Mouse (Mus musculus) embryonic facial prominence, embryonic 12.5 days (tissue): ENCODE data around the gene Fam117a. TPM values are rescaled to one million over a fixed set of nuclear protein-coding genes. Genes with fewer than 3 reads are reported as not detected.
A peak's percentile ranks its signal among the peaks of the same experiment; 100 is the strongest.

Experiments
- ATAC-seq: fragments of 200-750 bp; cut with Nextera tagmentation; 2 replicates; pipeline ENCODE4 v1.8.0; 2017; ENCODE audit not compliant: insufficient number of reproducible peaks, insufficient read depth, low FRiP score, low TSS enrichment
- H3K27ac ChIP-seq: fragments of 300-500 bp; sonication (generic); 2 replicates; pipeline ENCODE4 v1.5.1; 2016; ENCODE audit warnings: mild to moderate bottlenecking
- H3K27me3 ChIP-seq: fragments of 300-500 bp; sonication (generic); 2 replicates; pipeline ENCODE4 v1.6.1; 2016; ENCODE audit warnings: mild to moderate bottlenecking, moderate library complexity
- H3K36me3 ChIP-seq: fragments of 300-500 bp; sonication (generic); 2 replicates; pipeline ENCODE4 v1.6.1; 2016; ENCODE audit warnings: mild to moderate bottlenecking
- H3K4me1 ChIP-seq: fragments of 300-500 bp; sonication (generic); 2 replicates; pipeline ENCODE4 v1.6.1; 2016
- H3K4me2 ChIP-seq: fragments of 300-500 bp; sonication (generic); replicated peaks from 2 replicates; pipeline ENCODE4 v1.6.1; 2016; ENCODE audit warnings: mild to moderate bottlenecking, moderate library complexity
- H3K4me3 ChIP-seq: fragments of 300-500 bp; sonication (generic); 2 replicates; pipeline ENCODE4 v1.5.1; 2016; ENCODE audit warnings: mild to moderate bottlenecking
- H3K9ac ChIP-seq: fragments of 300-500 bp; sonication (generic); 2 replicates; pipeline ENCODE4 v1.6.1; 2016; ENCODE audit warnings: mild to moderate bottlenecking, moderate library complexity
- H3K9me3 ChIP-seq: fragments of 300-500 bp; sonication (generic); 2 replicates; pipeline ENCODE4 v1.6.1; 2016; ENCODE audit warnings: mild to moderate bottlenecking, moderate library complexity
- WGBS: fragments of 180-500 bp; shearing (Covaris S2); methylation state at CpG from one replicate; pipeline ENCODE4 v1.1.7; 2016; 5-methylcytosine and 5-hydroxymethylcytosine counted together
- polyA plus RNA-seq: library from polyadenylated mRNA; unstranded; fragments of >200 nt; fragmentation: Nextera tagmentation; extraction: Ambion mirVana; gene quantifications from 2 replicates; pipeline ENCODE4 v1.2.1, GENCODE M21; 2016

The Fam117a gene
- polyA plus RNA-seq, 1 experiment from 2014 or later: 18.8 TPM

DNA sequence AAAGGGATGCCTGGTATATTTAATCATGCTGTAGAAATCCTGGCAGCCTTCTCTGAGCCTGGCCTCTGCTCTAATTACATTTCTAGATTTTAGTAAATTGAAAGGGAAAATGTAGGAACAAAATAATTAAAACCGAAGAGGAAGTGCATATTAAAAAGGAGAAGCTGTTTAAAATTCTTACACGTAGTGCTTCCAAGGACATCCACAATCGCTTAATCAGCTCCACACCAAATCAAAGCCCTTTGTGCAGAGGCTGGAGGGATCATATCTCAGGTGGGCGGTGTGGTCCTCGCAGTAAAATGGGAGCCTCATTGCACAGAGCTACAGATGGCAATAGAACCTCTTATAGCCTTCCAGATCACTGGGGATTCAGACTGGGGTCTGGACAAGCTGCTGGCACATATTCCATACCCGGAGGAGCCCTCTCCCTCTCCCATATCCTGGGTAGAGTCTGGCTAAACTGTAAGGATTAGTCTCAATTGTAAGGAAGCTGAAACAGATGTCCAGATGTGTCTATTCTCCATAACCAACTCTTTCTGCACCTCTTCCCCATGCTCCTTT, 74.7 kb downstream of the Fam117a start:
- peak overlapping the region; percentile 50 for H3K27ac ChIP-seq
- no peak overlapping the region for H3K4me2 ChIP-seq
- no peaks in the 10 kb centered on the region for H3K36me3 ChIP-seq
- H3K9me3 ChIP-seq: no peaks in the 10 kb centered on the region
- H3K4me3 ChIP-seq: no peak overlapping the region
- no peak for ATAC-seq
- no peak overlapping the region for H3K9ac ChIP-seq
- H3K4me1 ChIP-seq: peaks cover 22% of the 10 kb centered on the region
- peaks cover 3% of the 10 kb centered on the region; the same call in 1 of the 2 replicates for H3K27me3 ChIP-seq
- WGBS: 35% methylated on average over 6 of the region's 6 CpGs

GRCm38 (mm10) chr11:95412615-95413014, 75.8 kb downstream of the Fam117a start:
- no peak overlapping the region for H3K4me2 ChIP-seq
- H3K27me3 ChIP-seq: peaks cover 3% of the 10 kb centered on the region; the same call in 1 of the 2 replicates
- WGBS: 76% methylated on average over 3 of the region's 3 CpGs
- H3K4me3 ChIP-seq: no peak overlapping the region
- no peaks in the 10 kb centered on the region for H3K36me3 ChIP-seq
- H3K27ac ChIP-seq: no peak overlapping the region
- peaks cover 22% of the 10 kb centered on the region for H3K4me1 ChIP-seq
- ATAC-seq: no peak
- H3K9me3 ChIP-seq: no peaks in the 10 kb centered on the region
- no peak overlapping the region for H3K9ac ChIP-seq

DNA sequence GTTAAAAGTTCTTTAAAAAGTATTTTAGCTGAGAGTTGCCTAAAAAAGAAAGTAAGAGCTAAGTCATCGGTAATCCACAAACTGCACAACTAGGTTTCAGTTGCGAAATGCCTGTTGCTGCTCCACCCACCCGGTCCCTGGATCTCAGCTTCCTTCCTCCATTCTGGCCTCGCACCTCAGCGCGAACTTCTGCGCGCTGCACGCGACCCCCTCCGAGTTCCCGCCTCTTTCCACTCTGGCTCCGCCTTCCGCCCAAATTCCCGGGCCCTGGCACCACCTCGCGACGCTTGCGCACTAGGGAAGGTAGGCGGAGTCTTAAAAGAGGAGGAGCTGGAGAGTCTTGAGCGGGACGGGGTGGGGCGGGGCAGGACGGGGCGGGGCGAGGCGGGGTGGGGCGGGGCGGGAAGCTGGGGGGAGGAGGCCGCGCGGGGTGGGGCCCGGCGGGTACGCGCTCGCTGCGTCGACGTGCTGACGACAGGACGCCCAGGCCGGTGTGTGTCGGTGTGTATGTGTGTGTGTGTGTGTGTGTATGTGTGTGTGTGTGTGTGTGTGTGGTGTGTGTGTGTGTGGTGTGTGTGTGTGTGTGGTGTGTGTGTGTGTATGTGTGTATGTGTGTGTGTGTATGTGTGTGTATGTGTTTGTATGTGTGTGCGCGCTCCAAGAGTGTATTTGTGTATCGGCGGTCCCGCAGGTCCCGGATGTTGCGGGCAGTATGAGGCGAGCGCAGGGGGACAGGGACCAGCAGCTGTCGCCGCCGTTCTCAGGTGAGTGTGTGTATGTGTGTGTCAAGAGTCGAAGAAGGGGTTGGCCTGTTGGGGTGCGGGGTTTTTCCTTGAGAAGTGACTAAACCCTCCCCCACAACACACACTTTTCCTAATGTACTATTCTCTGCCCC, 77.1 kb downstream of the Fam117a start, which contains the start of gene Spop:
Spop (plus strand) TSS at position 440 of the 895 bp plus-strand sequence.
- Histone ChIP-seq H3K9me3 (no peaks in the 10 kb centered on the region), H3K4me3 (peak within 1 kb of the TSS; percentile 64), H3K36me3 (no peaks in the 10 kb centered on the region), H3K27me3 (peaks cover 3% of the 10 kb centered on the region; the same call in 1 of the 2 replicates), H3K27ac (peak within 1 kb of the TSS; percentile 94), H3K4me1 (peaks cover 22% of the 10 kb centered on the region), H3K4me2 (peak within 1 kb of the TSS; percentile 69), H3K9ac (peak within 1 kb of the TSS; percentile 60)
- WGBS: 3% methylated on average over 41 of the region's 58 CpGs
- ATAC-seq: peak; percentile 72

GRCm38 (mm10) chr11:95414536-95415161, 77.8 kb downstream of the Fam117a start:
- peak; percentile 76 for ATAC-seq
- Histone ChIP-seq H3K4me2 (peak overlapping the region; percentile 69), H3K9me3 (no peaks in the 10 kb centered on the region), H3K9ac (peak overlapping the region; percentile 60), H3K27me3 (peaks cover 3% of the 10 kb centered on the region; the same call in 1 of the 2 replicates), H3K4me1 (peaks cover 22% of the 10 kb centered on the region), H3K36me3 (0 out of 2 replicates have a peak, but pooled peaks cover 4% of the 10 kb centered on the region), H3K27ac (peak overlapping the region; percentile 94), H3K4me3 (peak overlapping the region; percentile 64)
- under 1% methylated on average over 28 of the region's 28 CpGs for WGBS

DNA sequence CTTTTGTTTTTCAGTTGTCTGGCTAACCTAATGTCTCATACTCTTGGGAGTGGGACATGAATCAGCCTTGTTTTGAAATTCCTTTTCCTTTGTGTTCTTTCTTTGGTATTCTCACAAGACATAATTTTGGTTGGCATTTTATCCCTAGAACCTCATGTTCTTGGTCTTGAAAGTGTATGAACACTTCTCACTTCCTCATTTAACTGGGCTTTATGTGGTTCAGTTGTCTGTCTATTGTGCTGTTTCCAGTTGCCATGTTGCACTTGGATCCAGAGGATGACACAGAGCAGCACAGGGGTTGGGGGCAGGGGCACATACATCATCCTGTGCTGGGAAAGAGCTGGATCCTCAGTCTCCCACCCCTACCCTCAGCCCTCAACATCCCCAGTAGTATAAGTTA, 79.1 kb downstream of the Fam117a start:
- Histone ChIP-seq H3K27ac (no peak overlapping the region), H3K4me1 (peaks cover 22% of the 10 kb centered on the region), H3K9me3 (no peaks in the 10 kb centered on the region), H3K27me3 (peaks cover 3% of the 10 kb centered on the region; the same call in 1 of the 2 replicates), H3K36me3 (0 out of 2 replicates have a peak, but pooled peaks cover 8% of the 10 kb centered on the region), H3K4me2 (peak overlapping the region; percentile 69), H3K4me3 (no peak overlapping the region), H3K9ac (no peak overlapping the region)
- ATAC-seq: no peak

GRCm38 (mm10) chr11:95417341-95417740, 80.5 kb downstream of the Fam117a start:
- peaks cover 12% of the 10 kb centered on the region for H3K4me1 ChIP-seq
- H3K9me3 ChIP-seq: no peaks in the 10 kb centered on the region
- WGBS: 88% methylated on average over 5 of the region's 5 CpGs
- H3K4me3 ChIP-seq: no peak overlapping the region
- H3K9ac ChIP-seq: no peak overlapping the region
- no peak for ATAC-seq
- H3K27me3 ChIP-seq: peaks cover 3% of the 10 kb centered on the region; the same call in 1 of the 2 replicates
- no peak overlapping the region for H3K4me2 ChIP-seq
- H3K36me3 ChIP-seq: peaks cover 13% of the 10 kb centered on the region; the same call in 1 of the 2 replicates
- H3K27ac ChIP-seq: no peak overlapping the region

DNA sequence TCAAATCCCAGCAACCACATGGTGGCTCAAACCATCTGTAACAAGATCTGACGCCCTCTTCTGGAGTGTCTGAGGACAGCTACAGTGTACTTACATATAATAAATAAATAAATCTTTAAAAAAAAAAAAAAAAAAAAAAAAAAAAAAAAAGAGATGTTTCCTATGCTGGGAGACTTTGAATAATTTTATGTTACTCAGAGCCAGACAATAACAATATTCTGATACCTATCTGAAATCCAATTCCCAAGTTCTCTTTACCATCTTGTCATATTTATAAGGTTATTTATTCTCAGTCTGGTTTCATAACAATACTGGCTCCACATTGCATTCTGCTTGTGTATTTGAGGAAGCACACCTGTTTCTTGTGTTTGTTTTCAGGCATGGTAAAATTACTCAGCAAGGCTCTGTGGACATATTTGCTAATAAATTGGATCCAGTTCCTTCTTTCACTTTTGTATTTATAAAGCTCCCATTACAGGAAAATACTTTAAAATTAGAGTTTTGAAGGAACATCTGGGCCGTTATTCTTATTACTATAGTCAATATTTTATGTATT, 84.1 kb downstream of the Fam117a start:
- Histone ChIP-seq H3K36me3 (peaks cover 13% of the 10 kb centered on the region; the same call in 1 of the 2 replicates), H3K4me2 (no peak overlapping the region), H3K4me1 (peaks cover 4% of the 10 kb centered on the region), H3K4me3 (no peak overlapping the region), H3K27ac (no peak overlapping the region), H3K9me3 (no peaks in the 10 kb centered on the region), H3K27me3 (no peaks in the 10 kb centered on the region), H3K9ac (no peak overlapping the region)
- 74% methylated on average over 2 of the region's 2 CpGs for WGBS
- no peak for ATAC-seq

DNA sequence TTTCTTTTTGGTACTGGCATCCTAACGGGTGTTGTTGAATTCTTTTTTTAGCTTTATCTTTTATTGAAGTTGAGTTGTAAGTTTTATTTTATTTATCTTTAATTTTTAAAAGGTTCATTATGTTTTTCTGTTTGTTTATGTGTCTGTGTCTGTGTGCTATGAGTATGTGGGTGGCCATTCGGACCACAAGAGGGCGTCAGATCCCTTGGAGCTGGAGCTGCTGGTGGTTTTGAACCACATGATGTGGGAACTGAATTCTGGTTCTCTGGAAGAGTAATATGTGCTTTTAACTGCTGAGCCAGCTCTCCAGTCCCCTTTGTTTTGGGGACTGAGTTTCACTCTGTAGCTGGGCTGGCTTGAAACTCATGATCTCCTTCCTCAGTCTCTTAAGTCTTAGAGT, 86.7 kb downstream of the Fam117a start:
- Histone ChIP-seq H3K4me1 (no peaks in the 10 kb centered on the region), H3K36me3 (peaks cover 13% of the 10 kb centered on the region; the same call in 1 of the 2 replicates), H3K4me3 (no peak overlapping the region), H3K9me3 (no peaks in the 10 kb centered on the region), H3K27me3 (no peaks in the 10 kb centered on the region), H3K27ac (no peak overlapping the region), H3K4me2 (no peak overlapping the region), H3K9ac (no peak overlapping the region)
- 81% methylated on average over 3 of the region's 3 CpGs for WGBS
- ATAC-seq: no peak

- Histone ChIP-seq H3K4me1 (0 out of 2 replicates have a peak, but pooled peaks cover 4% of the 10 kb centered on the region), H3K4me3 (no peak overlapping the region), H3K9me3 (no peaks in the 10 kb centered on the region), H3K36me3 (0 out of 2 replicates have a peak, but pooled peaks cover 3% of the 10 kb centered on the region), H3K9ac (no peak overlapping the region), H3K27ac (no peak overlapping the region), H3K27me3 (no peaks in the 10 kb centered on the region), H3K4me2 (no peak overlapping the region)
- no peak for ATAC-seq
- WGBS: 91% methylated on average over 2 of the region's 2 CpGs
These were observed 94.5 kb downstream of the Fam117a start for GRCm38 (mm10) chr11:95431344-95431743.
